Mouse (Mus musculus): ENCODE data around the gene Grifin.
A peak's percentile ranks its signal among the peaks of the same experiment; 100 is the strongest.

Grifin gene

GRCm38 (mm10) chr5:140549306-140550047 is 15.4 kb downstream of the Grifin start:
- no peak for DNase-seq (ENCODE audit: low read depth)

- no peak for DNase-seq (ENCODE audit: low read depth)
Observed at GRCm38 (mm10) chr5:140546332-140546731, 18.5 kb downstream of the Grifin start.

- no peak for DNase-seq (ENCODE audit: low read depth)
Observed at GRCm38 (mm10) chr5:140545651-140546050, 19.2 kb downstream of the Grifin start.

- no peak for DNase-seq (ENCODE audit: low read depth)
Observed at GRCm38 (mm10) chr5:140542811-140543575, 21.9 kb downstream of the Grifin start.

- DNase-seq (ENCODE audit: low read depth) = peak; percentile 38
Observed at GRCm38 (mm10) chr5:140540106-140540505, 24.8 kb downstream of the Grifin start.

GRCm38 (mm10) chr5:140538111-140538683 is 26.7 kb downstream of the Grifin start:
- no peak for DNase-seq (ENCODE audit: low read depth)

GRCm38 (mm10) chr5:140526754-140527153 is 38.1 kb downstream of the Grifin start:
- DNase-seq (ENCODE audit: low read depth) = no peak

- DNase-seq (ENCODE audit: low read depth) = no peak
Observed at GRCm38 (mm10) chr5:140521196-140521595, 43.7 kb downstream of the Grifin start.

GRCm38 (mm10) chr5:140517921-140518230 is 47.0 kb downstream of the Grifin start:
- no peak for DNase-seq (ENCODE audit: low read depth)

GRCm38 (mm10) chr5:140517159-140517920 is 47.5 kb downstream of the Grifin start:
- peak; percentile 49 for DNase-seq (ENCODE audit: low read depth)

- DNase-seq (ENCODE audit: low read depth) = peak; percentile 38
Observed at GRCm38 (mm10) chr5:140514799-140515486, 49.9 kb downstream of the Grifin start.

GRCm38 (mm10) chr5:140513921-140514320 is 51.0 kb downstream of the Grifin start:
- no peak for DNase-seq (ENCODE audit: low read depth)

All from fibroblast of lung, adult 2 months (primary cell).